Mouse (Mus musculus): Measurements from ENCODE around the gene Gjb4. TPM values are rescaled to one million over a fixed set of nuclear protein-coding genes. Genes with fewer than 3 reads are reported as not detected.

Gjb4 gene
- polyA plus RNA-seq, 1 experiment from 2014 or later = not detected

- no peak overlapping the region for H3K9ac ChIP-seq (replicated peaks)
- DNase-seq (no peak), ATAC-seq (no peak)
- H3K36me3 ChIP-seq (replicated peaks; ENCODE audit: insufficient read depth, low read length) = no peaks in the 10 kb centered on the region
- no peak overlapping the region for H3K27ac ChIP-seq (ENCODE audit: low read depth)
- H3K27me3 ChIP-seq (ENCODE audit: insufficient read depth, low read length) = no peaks in the 10 kb centered on the region
- no peak overlapping the region for H3K4me2 ChIP-seq (ENCODE audit: low read depth, low read length)
- H3K4me3 ChIP-seq (ENCODE audit: low read depth, low read length) = no peak overlapping the region
- WGBS (ENCODE audit: insufficient replicate concordance) = 67% methylated on average over 5 of the region's 5 CpGs
- H3K4me1 ChIP-seq (ENCODE audit: insufficient read depth) = no peaks in the 10 kb centered on the region
- H3K9me3 ChIP-seq (ENCODE audit: low read length) = no peaks in the 10 kb centered on the region
- TF ChIP-seq EP300 (IDR thresholded peaks at IDR 0.05; ENCODE audit: low read depth) = no peak
- TF ChIP-seq CTCF (IDR thresholded peaks at IDR 0.05; ENCODE audit: low read depth) = no peak
Observed at GRCm38 (mm10) chr4:127337668-127338067, 16.2 kb downstream of the Gjb4 start.

GRCm38 (mm10) chr4:127334870-127335504 lies 18.9 kb downstream of the Gjb4 start:
- TF ChIP-seq CTCF (IDR thresholded peaks at IDR 0.05; ENCODE audit: low read depth) (no peak), EP300 (IDR thresholded peaks at IDR 0.05; ENCODE audit: low read depth) (no peak)
- H3K27ac ChIP-seq (ENCODE audit: low read depth) = no peak overlapping the region
- no peak overlapping the region for H3K4me3 ChIP-seq (ENCODE audit: low read depth, low read length)
- H3K9ac ChIP-seq (replicated peaks) = no peak overlapping the region
- DNase-seq = no peak
- H3K9me3 ChIP-seq (ENCODE audit: low read length) = no peaks in the 10 kb centered on the region
- no peaks in the 10 kb centered on the region; the same call in 1 of the 2 replicates for H3K4me1 ChIP-seq (ENCODE audit: insufficient read depth)
- peaks cover 20% of the 10 kb centered on the region for H3K27me3 ChIP-seq (ENCODE audit: insufficient read depth, low read length)
- WGBS (ENCODE audit: insufficient replicate concordance) = 57% methylated on average over 5 of the region's 5 CpGs
- no peak overlapping the region for H3K4me2 ChIP-seq (ENCODE audit: low read depth, low read length)
- H3K36me3 ChIP-seq (replicated peaks; ENCODE audit: insufficient read depth, low read length) = no peaks in the 10 kb centered on the region
- ATAC-seq = no peak

GRCm38 (mm10) chr4:127331171-127331570 lies 22.7 kb downstream of the Gjb4 start:
- 42% methylated on average over 13 of the region's 13 CpGs for WGBS (ENCODE audit: insufficient replicate concordance)
- Histone ChIP-seq H3K9ac (replicated peaks) (no peak overlapping the region), H3K9me3 (ENCODE audit: low read length) (no peaks in the 10 kb centered on the region), H3K27me3 (ENCODE audit: insufficient read depth, low read length) (peaks cover 25% of the 10 kb centered on the region), H3K27ac (ENCODE audit: low read depth) (no peak overlapping the region), H3K4me2 (ENCODE audit: low read depth, low read length) (no peak overlapping the region), H3K36me3 (replicated peaks; ENCODE audit: insufficient read depth, low read length) (no peaks in the 10 kb centered on the region), H3K4me1 (ENCODE audit: insufficient read depth) (no peaks in the 10 kb centered on the region; the same call in 1 of the 2 replicates), H3K4me3 (ENCODE audit: low read depth, low read length) (no peak overlapping the region)
- DNase-seq (no peak), ATAC-seq (no peak)
- TF ChIP-seq CTCF (IDR thresholded peaks at IDR 0.05; ENCODE audit: low read depth) = no peak
- no peak for TF ChIP-seq EP300 (IDR thresholded peaks at IDR 0.05; ENCODE audit: low read depth)

- Histone ChIP-seq H3K36me3 (replicated peaks; ENCODE audit: insufficient read depth, low read length) (no peaks in the 10 kb centered on the region), H3K27me3 (ENCODE audit: insufficient read depth, low read length) (peaks cover 29% of the 10 kb centered on the region), H3K4me3 (ENCODE audit: low read depth, low read length) (peak within 1 kb of the TSS; percentile 26), H3K4me2 (ENCODE audit: low read depth, low read length) (peak within 1 kb of the TSS; percentile 56), H3K9ac (replicated peaks) (no peak within 1 kb of the TSS), H3K27ac (ENCODE audit: low read depth) (no peak within 1 kb of the TSS), H3K4me1 (ENCODE audit: insufficient read depth) (no peaks in the 10 kb centered on the region; the same call in 1 of the 2 replicates), H3K9me3 (ENCODE audit: low read length) (no peaks in the 10 kb centered on the region)
- DNase-seq (no peak), ATAC-seq (no peak)
- TF ChIP-seq EP300 (IDR thresholded peaks at IDR 0.05; ENCODE audit: low read depth) = no peak
- TF ChIP-seq CTCF (IDR thresholded peaks at IDR 0.05; ENCODE audit: low read depth) = no peak
- 3% methylated on average over 48 of the region's 49 CpGs for WGBS (ENCODE audit: insufficient replicate concordance)
Observed at GRCm38 (mm10) chr4:127330181-127331100, 23.4 kb downstream of the Gjb4 start, which contains the start of gene Gjb3. Gjb3 (minus strand) TSS chr4:127330844.

GRCm38 (mm10) chr4:127329751-127330150 lies 24.1 kb downstream of the Gjb4 start:
- no peaks in the 10 kb centered on the region for H3K9me3 ChIP-seq (ENCODE audit: low read length)
- no peak for ATAC-seq

GRCm38 (mm10) chr4:127329046-127329445 lies 24.8 kb downstream of the Gjb4 start:
- no peak for TF ChIP-seq EP300 (IDR thresholded peaks at IDR 0.05; ENCODE audit: low read depth)
- no peak for TF ChIP-seq CTCF (IDR thresholded peaks at IDR 0.05; ENCODE audit: low read depth)
- peaks cover 29% of the 10 kb centered on the region for H3K27me3 ChIP-seq (ENCODE audit: insufficient read depth, low read length)
- no peak overlapping the region for H3K4me3 ChIP-seq (ENCODE audit: low read depth, low read length)
- WGBS (ENCODE audit: insufficient replicate concordance) = 31% methylated on average over 3 of the region's 3 CpGs
- H3K9ac ChIP-seq (replicated peaks) = no peak overlapping the region
- H3K36me3 ChIP-seq (replicated peaks; ENCODE audit: insufficient read depth, low read length) = no peaks in the 10 kb centered on the region
- H3K27ac ChIP-seq (ENCODE audit: low read depth) = no peak overlapping the region
- DNase-seq = no peak
- H3K9me3 ChIP-seq (ENCODE audit: low read length) = no peaks in the 10 kb centered on the region
- H3K4me2 ChIP-seq (ENCODE audit: low read depth, low read length) = no peak overlapping the region
- no peak for ATAC-seq
- no peaks in the 10 kb centered on the region; the same call in 1 of the 2 replicates for H3K4me1 ChIP-seq (ENCODE audit: insufficient read depth)

More at GRCm38 (mm10) chr4:127329751-127330150, 24.1 kb downstream of the Gjb4 start:
- peak overlapping the region; percentile 26 for H3K4me3 ChIP-seq (ENCODE audit: low read depth, low read length)
- no peak overlapping the region for H3K9ac ChIP-seq (replicated peaks)
- TF ChIP-seq EP300 (IDR thresholded peaks at IDR 0.05; ENCODE audit: low read depth) = no peak
- no peak for TF ChIP-seq CTCF (IDR thresholded peaks at IDR 0.05; ENCODE audit: low read depth)
- H3K4me2 ChIP-seq (ENCODE audit: low read depth, low read length) = peak overlapping the region; percentile 56
- DNase-seq = no peak
- peaks cover 29% of the 10 kb centered on the region for H3K27me3 ChIP-seq (ENCODE audit: insufficient read depth, low read length)
- H3K4me1 ChIP-seq (ENCODE audit: insufficient read depth) = no peaks in the 10 kb centered on the region; the same call in 1 of the 2 replicates
- H3K36me3 ChIP-seq (replicated peaks; ENCODE audit: insufficient read depth, low read length) = no peaks in the 10 kb centered on the region
- no peak overlapping the region for H3K27ac ChIP-seq (ENCODE audit: low read depth)
- 3% methylated on average over 13 of the region's 13 CpGs for WGBS (ENCODE audit: insufficient replicate concordance)

All from liver, postnatal 0 days (tissue).